Mouse (Mus musculus) B cell, adult 62 days (primary cell): Measurements from ENCODE around the gene Olfr789. TPM values are rescaled to one million over a fixed set of nuclear protein-coding genes. Genes with fewer than 3 reads are reported as not detected.

Experiments used
- total RNA-seq: library from RNA; stranded (reverse); gene quantifications from 4 replicates; pipeline ENCODE4 v1.2.4, GENCODE M21; 2023

The Olfr789 gene
- total RNA-seq, result 0.12 TPM in 1 of 4 replicates, not detected in the others

GRCm38 (mm10) chr10:129484452-129484851 lies at the start of gene Olfr789:
TSS of gene Olfr789 (plus strand) at chr10:129484752.

GRCm38 (mm10) chr10:129461562-129461961 lies 23.0 kb upstream of the Olfr789 start, which contains the start of gene Olfr787:
TSS of gene Olfr787 (plus strand) at chr10:129461862.

GRCm38 (mm10) chr10:129470698-129471097 lies 13.9 kb upstream of the Olfr789 start, which contains the start of gene Olfr788:
TSS of gene Olfr788 (plus strand) at chr10:129470998.

GRCm38 (mm10) chr10:129498192-129498591 lies 13.6 kb downstream of the Olfr789 start, which contains the start of gene Olfr790:
TSS of gene Olfr790 (plus strand) at chr10:129498492.

GRCm38 (mm10) chr10:129521492-129521891 lies 36.9 kb downstream of the Olfr789 start, which contains the start of gene Olfr791:
TSS of gene Olfr791 (plus strand) at chr10:129521792.

DNA sequence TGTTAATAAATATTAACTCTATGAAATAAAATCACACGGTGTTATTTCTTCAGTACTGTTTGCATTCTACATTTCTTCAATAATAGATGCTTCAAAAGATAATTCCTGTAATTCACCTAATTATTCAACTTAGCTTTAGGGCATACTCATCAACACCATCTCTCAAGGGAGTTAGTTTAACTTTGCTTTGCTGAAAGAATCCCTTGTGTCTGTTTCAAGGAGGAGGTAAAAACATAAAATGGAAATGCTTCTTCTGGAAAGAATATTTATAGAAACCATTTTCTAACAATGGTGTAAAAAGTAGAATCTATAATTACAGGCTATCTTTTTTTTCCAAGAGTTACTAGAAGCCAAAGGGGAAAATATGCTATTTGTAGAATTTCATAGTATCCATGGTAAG lies 54.3 kb downstream of the Olfr789 start, which contains the start of gene Olfr792:
Olfr792 (plus strand) TSS at position 301 of the 400 bp plus-strand sequence.

Other genes starting within 250 kb of the Olfr789 start
- gene Olfr774, start 248.5 kb upstream of the Olfr789 start, total RNA-seq, result not detected in 4 replicates
- gene Olfr775, start 236.3 kb upstream of the Olfr789 start, total RNA-seq, result not detected in 4 replicates
- gene Olfr776, start 225.6 kb upstream of the Olfr789 start, total RNA-seq, result not detected in 4 replicates
- gene Olfr777, start 213.3 kb upstream of the Olfr789 start, total RNA-seq, result not detected in 4 replicates
- not detected in 4 replicates for gene Olfr780, start 166.6 kb upstream of the Olfr789 start, total RNA-seq
- gene Olfr781, start 155.9 kb upstream of the Olfr789 start, total RNA-seq, result not detected in 4 replicates
- not detected in 4 replicates for gene Olfr782, start 135.9 kb upstream of the Olfr789 start, total RNA-seq
- not detected in 4 replicates for gene Olfr784, start 100.7 kb upstream of the Olfr789 start, total RNA-seq
- gene Olfr785, start 79.3 kb upstream of the Olfr789 start, total RNA-seq, result not detected in 4 replicates
- not detected in 4 replicates for gene Olfr786, start 57.4 kb upstream of the Olfr789 start, total RNA-seq
- gene Olfr787, start 22.9 kb upstream of the Olfr789 start, total RNA-seq, result not detected in 4 replicates
- not detected in 4 replicates for gene Olfr788, start 13.8 kb upstream of the Olfr789 start, total RNA-seq
- gene Olfr790, start 13.7 kb downstream of the Olfr789 start, total RNA-seq, result not detected in 4 replicates
- not detected in 4 replicates for gene Olfr791, start 37.0 kb downstream of the Olfr789 start, total RNA-seq
- gene Olfr792, start 54.4 kb downstream of the Olfr789 start, total RNA-seq, result not detected in 4 replicates
- not detected in 4 replicates for gene Olfr794, start 82.9 kb downstream of the Olfr789 start, total RNA-seq
- gene Olfr796, start 127.8 kb downstream of the Olfr789 start, total RNA-seq, result not detected in 4 replicates
- gene Olfr798, start 143.2 kb downstream of the Olfr789 start, total RNA-seq, result not detected in 4 replicates
- gene Olfr799, start 152.7 kb downstream of the Olfr789 start, total RNA-seq, result not detected in 4 replicates
- gene Olfr800, start 172.9 kb downstream of the Olfr789 start, total RNA-seq, result not detected in 4 replicates
- gene Olfr801, start 189.1 kb downstream of the Olfr789 start, total RNA-seq, result not detected in 4 replicates
- not detected in 4 replicates for gene Olfr802, start 203.4 kb downstream of the Olfr789 start, total RNA-seq
- not detected in 4 replicates for gene Olfr803, start 209.5 kb downstream of the Olfr789 start, total RNA-seq
- not detected in 4 replicates for gene Olfr804, start 218.5 kb downstream of the Olfr789 start, total RNA-seq
- gene Olfr805, start 244.6 kb downstream of the Olfr789 start, total RNA-seq, result not detected in 4 replicates